Mouse (Mus musculus): Measurements from ENCODE around the gene Psmd2.

Gene Psmd2

GRCm38 (mm10) chr16:20703071-20703470, 51.6 kb downstream of the Psmd2 start:
- no peak for DNase-seq

- DNase-seq: no peak
Measured at GRCm38 (mm10) chr16:20703699-20704400, 52.4 kb downstream of the Psmd2 start.

DNA sequence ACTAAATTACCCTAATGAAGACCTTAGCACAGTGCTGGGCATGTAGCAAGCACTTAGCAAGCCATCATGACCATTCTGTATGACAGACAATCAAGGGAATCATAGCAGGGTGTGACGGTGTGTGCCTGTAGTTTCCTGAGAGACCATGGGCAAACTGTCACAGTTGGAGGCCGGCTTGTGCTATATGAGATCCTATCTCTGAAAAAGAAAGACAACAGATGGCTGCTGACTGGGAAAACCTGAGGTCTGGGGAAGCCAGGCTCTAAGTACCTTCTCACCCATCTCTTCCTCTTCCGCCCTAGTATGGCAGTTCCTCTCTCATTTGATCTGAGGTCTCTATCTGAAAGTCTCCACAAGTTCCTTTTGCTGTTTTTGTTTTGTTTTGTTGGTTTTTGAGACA, 54.3 kb downstream of the Psmd2 start:
- no peak for DNase-seq

GRCm38 (mm10) chr16:20706407-20707055, 55.1 kb downstream of the Psmd2 start:
- no peak for DNase-seq

DNA sequence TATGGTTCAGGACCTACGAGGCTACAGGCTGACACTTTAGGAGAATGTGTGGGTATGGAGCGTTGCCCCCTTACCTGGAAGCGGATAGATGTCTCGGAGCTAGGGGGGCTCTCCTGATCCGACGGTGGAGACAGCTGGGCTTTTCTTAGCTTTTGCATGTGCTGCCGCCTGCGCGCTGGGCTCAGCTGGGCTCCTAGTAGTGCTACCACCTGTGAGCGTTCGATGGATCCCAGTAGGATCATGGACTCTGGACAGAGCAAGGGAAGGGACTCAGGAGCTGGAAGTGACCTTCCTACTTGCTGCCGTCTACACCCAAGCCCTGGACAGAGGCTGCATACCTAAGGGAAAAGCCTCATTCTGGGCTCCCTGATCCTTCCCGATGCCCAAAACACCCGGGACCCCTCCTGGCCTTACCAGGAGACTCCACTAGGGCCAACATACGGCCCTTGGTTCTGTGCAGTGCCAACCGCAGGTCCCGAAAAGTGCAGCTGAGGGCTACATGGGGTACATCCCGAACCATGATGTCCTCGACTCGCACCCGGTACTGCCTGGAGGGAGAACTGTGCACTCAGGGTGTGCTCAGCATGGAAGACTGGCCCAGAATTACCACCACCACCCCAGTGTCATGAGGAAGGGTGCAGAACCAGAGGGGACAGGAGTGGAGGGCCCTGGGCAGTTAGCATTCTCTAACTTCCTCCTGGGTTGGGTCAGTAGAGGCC, 56.9 kb downstream of the Psmd2 start:
- DNase-seq: no peak

GRCm38 (mm10) chr16:20708939-20709734, 57.7 kb downstream of the Psmd2 start:
- peak; percentile 76 for DNase-seq

GRCm38 (mm10) chr16:20710370-20710769, 58.9 kb downstream of the Psmd2 start:
- no peak for DNase-seq

GRCm38 (mm10) chr16:20710810-20711209, 59.4 kb downstream of the Psmd2 start:
- no peak for DNase-seq

- DNase-seq: no peak
Measured at GRCm38 (mm10) chr16:20712190-20712589, 60.7 kb downstream of the Psmd2 start.

- no peak for DNase-seq
Measured at GRCm38 (mm10) chr16:20712889-20713288, 61.4 kb downstream of the Psmd2 start.
